Mouse (Mus musculus): ENCODE data around the gene Ubl4b.

DNA sequence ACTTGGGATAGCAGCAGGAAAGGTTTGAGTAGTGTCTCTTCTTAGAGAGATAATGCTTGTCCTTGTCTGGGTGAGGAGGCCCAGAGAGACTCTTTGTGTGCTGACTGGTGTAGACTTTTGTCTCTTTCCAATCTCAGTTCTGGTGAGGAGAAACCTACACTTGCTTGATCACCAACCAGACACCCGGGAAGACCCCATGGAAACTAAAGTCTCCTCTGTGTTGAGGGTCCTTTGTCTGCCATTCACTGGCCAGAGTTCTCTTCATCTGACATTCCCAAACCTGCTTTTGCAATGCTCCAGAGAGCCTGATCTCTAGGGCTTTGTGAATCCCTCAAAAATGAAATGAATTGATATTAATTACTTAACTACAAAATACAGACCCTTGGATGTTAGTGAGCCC is 29.0 kb upstream of the Ubl4b start:
- no peak for TF ChIP-seq POLR2A (IDR thresholded peaks at IDR 0.05; ENCODE audit: low read depth, low read length)
- TF ChIP-seq CTCF (IDR thresholded peaks at IDR 0.05; ENCODE audit: extremely low read depth, insufficient read length, insufficient replicate concordance, low read depth, low read length): no peak
